Mouse (Mus musculus) liver, postnatal 0 days (tissue): Measurements from ENCODE around the gene Als2.

Source experiments
- CTCF ChIP-seq: sonication (generic); IDR thresholded peaks from 2 replicates; pipeline ENCODE4 v1.5.1; 2016; ENCODE audit warnings: antibody characterized with exemption, low read depth
- EP300 ChIP-seq: IDR thresholded peaks from 2 replicates; pipeline ENCODE4 v1.6.1; 2016; ENCODE audit warnings: antibody characterized with exemption, low read depth, mild to moderate bottlenecking

DNA sequence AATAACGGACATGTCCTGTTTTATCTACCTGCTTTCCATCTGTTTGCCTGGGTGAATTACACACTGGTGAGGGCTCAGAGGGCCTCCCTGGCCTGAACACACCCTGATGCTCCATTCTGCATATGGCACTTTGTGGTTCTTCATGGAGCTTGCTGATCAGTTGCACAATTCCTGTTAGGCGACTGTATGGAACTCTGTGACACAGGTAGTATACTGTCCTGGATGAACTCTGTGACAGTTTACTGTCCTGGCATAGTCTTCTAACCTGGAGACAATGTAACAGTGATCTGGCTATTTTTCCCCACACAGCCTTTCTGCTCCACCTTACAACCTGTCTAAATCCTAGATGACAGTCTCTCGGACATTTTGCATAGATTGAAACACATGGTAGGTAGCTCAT, 77.9 kb downstream of the Als2 start:
- TF ChIP-seq CTCF (no peak), EP300 (no peak)
